Mouse (Mus musculus) ES-Bruce4 (cell line): ENCODE data around the gene Thsd1.

Source experiments
- CTCF ChIP-seq: IDR thresholded peaks from one replicate; pipeline ENCODE4 v1.8.1; 2011; ENCODE audit warnings: low read depth, low read length
- EP300 ChIP-seq: IDR thresholded peaks from 2 replicates; pipeline ENCODE4 v1.6.1; 2011; ENCODE audit warnings: low read depth, low read length; ENCODE audit not compliant: insufficient read depth
- POLR2A ChIP-seq: IDR thresholded peaks from one replicate; pipeline ENCODE4 v1.8.1; 2011; ENCODE audit warnings: low read length; ENCODE audit not compliant: insufficient read depth

- TF ChIP-seq CTCF (no peak), EP300 (no peak), POLR2A (no peak)
These were observed 22.0 kb downstream of the Thsd1 start for GRCm38 (mm10) chr8:22249080-22249479.
